Mouse (Mus musculus): ENCODE measurements at regions not wholly inside any gene's neighbourhood (a gene's known extent, or its start where the extent isn't known, plus 50 kb on each side); places are given as distances from the start of the nearest gene placed in this dataset.
"Not testable (repeated sequence)": the region's sequence is repeated elsewhere in the genome, so short reads cannot be mapped to it uniquely, and the experiment has no call there.

GRCm38 (mm10) chr17:4425342-4425741 is 568.8 kb upstream of the Arid1b start:
- DNase-seq: no peak

- DNase-seq: no peak
Measured at GRCm38 (mm10) chr17:4429036-4429435, 565.1 kb upstream of the Arid1b start.

GRCm38 (mm10) chr17:4445606-4446005 is 548.5 kb upstream of the Arid1b start:
- DNase-seq: no peak

- DNase-seq: no peak
Measured at GRCm38 (mm10) chr17:4457491-4457890, 536.6 kb upstream of the Arid1b start.

GRCm38 (mm10) chr17:4461541-4461940 is 532.6 kb upstream of the Arid1b start:
- DNase-seq: no peak

- no peak for DNase-seq
Measured at GRCm38 (mm10) chr17:4464286-4464880, 529.7 kb upstream of the Arid1b start.

GRCm38 (mm10) chr17:4465741-4466140 is 528.4 kb upstream of the Arid1b start:
- no peak for DNase-seq

- no peak for DNase-seq
Measured at GRCm38 (mm10) chr17:4472412-4472811, 521.7 kb upstream of the Arid1b start.

GRCm38 (mm10) chr17:4474350-4474749 is 519.8 kb upstream of the Arid1b start:
- no peak for DNase-seq

- no peak for DNase-seq
Measured at GRCm38 (mm10) chr17:4475665-4476064, 518.5 kb upstream of the Arid1b start.

- no peak for DNase-seq
Measured at GRCm38 (mm10) chr17:4494392-4494791, 499.7 kb upstream of the Arid1b start.

GRCm38 (mm10) chr17:4500504-4500903 is 493.6 kb upstream of the Arid1b start:
- DNase-seq: no peak

GRCm38 (mm10) chr17:4501029-4501428 is 493.1 kb upstream of the Arid1b start:
- no peak for DNase-seq

GRCm38 (mm10) chr17:4504951-4505350 is 489.2 kb upstream of the Arid1b start:
- DNase-seq: no peak

GRCm38 (mm10) chr17:4509506-4509905 is 484.6 kb upstream of the Arid1b start:
- no peak for DNase-seq

- no peak for DNase-seq
Measured at GRCm38 (mm10) chr17:4516141-4516540, 478.0 kb upstream of the Arid1b start.

GRCm38 (mm10) chr17:4516846-4517245 is 477.3 kb upstream of the Arid1b start:
- DNase-seq: no peak

- no peak for DNase-seq
Measured at GRCm38 (mm10) chr17:4521031-4521430, 473.1 kb upstream of the Arid1b start.

GRCm38 (mm10) chr17:4526466-4526865 is 467.7 kb upstream of the Arid1b start:
- no peak for DNase-seq

GRCm38 (mm10) chr17:4532126-4532525 is 462.0 kb upstream of the Arid1b start:
- DNase-seq: no peak

- DNase-seq: no peak
Measured at GRCm38 (mm10) chr17:4540435-4540834, 453.7 kb upstream of the Arid1b start.

- no peak for DNase-seq
Measured at GRCm38 (mm10) chr17:4541020-4541743, 452.9 kb upstream of the Arid1b start.

GRCm38 (mm10) chr17:4546579-4546978 is 447.6 kb upstream of the Arid1b start:
- DNase-seq: no peak

- DNase-seq: not testable (repeated sequence)
Measured at GRCm38 (mm10) chr17:4553026-4553425, 441.1 kb upstream of the Arid1b start.

- no peak for DNase-seq
Measured at GRCm38 (mm10) chr17:4563641-4564040, 430.5 kb upstream of the Arid1b start.
